Mouse (Mus musculus) midbrain, postnatal 0 days (tissue): ENCODE measurements around the gene Gm4303. TPM values are rescaled to one million over a fixed set of nuclear protein-coding genes. Genes with fewer than 3 reads are reported as not detected.
"Not testable (repeated sequence)": the region's sequence is repeated elsewhere in the genome, so short reads cannot be mapped to it uniquely, and the experiment has no call there.

Source experiments
- ATAC-seq: fragments of 200-750 bp; cut with Nextera tagmentation; 2 replicates; pipeline ENCODE4 v1.8.0; 2017; ENCODE audit warnings: moderate number of reproducible peaks, mild to moderate bottlenecking, moderate TSS enrichment, moderate library complexity; ENCODE audit not compliant: low FRiP score
- DNase-seq: peaks from one replicate; pipeline ENCODE4 v3.0.0-alpha.2; 2015; ENCODE audit warnings: low spot score
- H3K27ac ChIP-seq: fragments of 300-500 bp; sonication (generic); 2 replicates; pipeline ENCODE4 v1.5.1; 2014; ENCODE audit warnings: low read depth, mild to moderate bottlenecking, low read length, mixed read lengths
- H3K27me3 ChIP-seq: fragments of 300-500 bp; sonication (generic); 2 replicates; pipeline ENCODE4 v1.6.1; 2014; ENCODE audit warnings: low read length, control low read depth, mixed read lengths; ENCODE audit not compliant: insufficient read depth
- H3K36me3 ChIP-seq: fragments of 300-500 bp; sonication (generic); 2 replicates; pipeline ENCODE4 v1.6.1; 2014; ENCODE audit warnings: low read length, control low read depth, mixed read lengths; ENCODE audit not compliant: insufficient read depth
- H3K4me1 ChIP-seq: fragments of 300-500 bp; sonication (generic); 2 replicates; pipeline ENCODE4 v1.6.1; 2014; ENCODE audit warnings: mild to moderate bottlenecking, control low read depth, antibody characterized with exemption, low read length, mixed read lengths; ENCODE audit not compliant: insufficient read depth
- H3K4me2 ChIP-seq: fragments of 300-500 bp; sonication (generic); 2 replicates; pipeline ENCODE4 v1.6.1; 2014; ENCODE audit warnings: low read depth, mild to moderate bottlenecking, low read length, mixed read lengths; ENCODE audit not compliant: poor library complexity, severe bottlenecking
- H3K4me3 ChIP-seq: fragments of 300-500 bp; sonication (generic); 2 replicates; pipeline ENCODE4 v1.5.1; 2014; ENCODE audit warnings: low read depth, mild to moderate bottlenecking, low read length, moderate library complexity
- H3K9ac ChIP-seq: fragments of 300-500 bp; sonication (generic); replicated peaks from 2 replicates; pipeline ENCODE4 v1.6.1; 2014; ENCODE audit warnings: mild to moderate bottlenecking, low read length, moderate library complexity, mixed read lengths; ENCODE audit not compliant: poor library complexity, severe bottlenecking
- H3K9me3 ChIP-seq: fragments of 300-500 bp; sonication (generic); 2 replicates; pipeline ENCODE4 v1.6.1; 2016; ENCODE audit warnings: low read length, control low read depth
- CTCF ChIP-seq: IDR thresholded peaks from 2 replicates; pipeline ENCODE4 v1.5.1; 2016; ENCODE audit warnings: antibody characterized with exemption, mild to moderate bottlenecking
- WGBS: fragments of 180-500 bp; shearing (Covaris S2); extraction: QIAGEN DNeasy Blood & Tissue Kit; methylation state at CpG from one replicate; pipeline ENCODE4 v1.1.7; 2014; 5-methylcytosine and 5-hydroxymethylcytosine counted together
- polyA plus RNA-seq: library from polyadenylated mRNA; unstranded; fragments of >200 nt; fragmentation: Nextera tagmentation; extraction: Ambion mirVana; gene quantifications from 2 replicates; pipeline ENCODE4 v1.2.1, GENCODE M21; 2015
- total RNA-seq: library from RNA; depleted of rRNA; stranded (reverse); fragments of >200 nt; gene quantifications from 2 replicates; pipeline ENCODE4 v1.2.3, GENCODE M21; 2014; rRNA removed

Gm4303 gene
- not detected in 2 replicates for total RNA-seq
- polyA plus RNA-seq: not detected in 2 replicates

DNA sequence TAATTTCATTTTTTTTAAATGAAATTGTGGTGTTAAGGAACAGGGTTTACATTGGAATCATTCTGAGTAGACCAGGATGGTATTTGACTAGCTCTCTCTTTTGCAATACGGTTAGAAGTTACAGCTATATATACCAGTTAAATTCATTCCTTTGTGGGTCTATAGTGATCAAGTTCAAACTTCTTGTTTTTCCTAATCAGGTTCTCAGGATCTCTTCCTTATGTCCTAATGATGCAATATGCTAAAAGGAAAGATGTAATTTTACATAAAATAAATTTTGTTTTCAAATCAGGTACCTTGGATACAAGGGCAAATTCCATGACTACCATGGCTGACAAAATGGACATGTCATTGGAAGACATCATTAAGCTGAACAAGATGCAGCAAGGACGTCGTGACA lies at the start of gene Gm4303:
TSS of gene Gm4303 (plus strand) at position 301 of the 400 bp plus-strand sequence.
- DNase-seq, H3K4me3 ChIP-seq, H3K27me3 ChIP-seq, H3K27ac ChIP-seq, H3K4me1 ChIP-seq, H3K9ac ChIP-seq, H3K9me3 ChIP-seq, H3K4me2 ChIP-seq, ATAC-seq, H3K36me3 ChIP-seq: not testable (repeated sequence)
- WGBS: no CpG with 5 or more reads among the region's 3 CpGs

DNA sequence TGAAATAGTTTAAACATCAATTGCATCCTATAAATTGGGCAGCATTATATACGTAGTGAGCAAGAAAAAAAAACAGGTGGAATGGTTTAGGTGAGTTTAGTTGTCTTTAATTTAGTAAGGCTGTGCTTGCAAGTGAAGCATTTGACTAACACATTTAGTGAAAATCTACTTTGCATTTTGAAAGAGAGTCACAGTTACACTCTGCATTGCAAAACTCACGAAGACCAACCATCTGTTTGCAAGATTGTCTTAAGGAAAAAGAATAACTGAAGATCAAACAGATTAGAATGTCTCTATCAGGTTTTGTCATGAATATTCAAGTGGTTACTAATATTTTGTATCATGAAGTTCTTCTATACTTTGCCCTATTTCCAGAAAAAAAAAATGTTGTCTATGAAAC lies 49.7 kb upstream of the Gm4303 start:
- Histone ChIP-seq H3K27ac (no peak overlapping the region), H3K4me2 (no peak overlapping the region), H3K36me3 (no peaks in the 10 kb centered on the region), H3K9ac (no peak overlapping the region), H3K4me3 (no peak overlapping the region), H3K9me3 (no peaks in the 10 kb centered on the region), H3K27me3 (no peaks in the 10 kb centered on the region), H3K4me1 (no peaks in the 10 kb centered on the region)
- no peak for TF ChIP-seq CTCF
- no peak for DNase-seq
- no peak for ATAC-seq
- 77% methylated on average over 2 of the region's 2 CpGs for WGBS

DNA sequence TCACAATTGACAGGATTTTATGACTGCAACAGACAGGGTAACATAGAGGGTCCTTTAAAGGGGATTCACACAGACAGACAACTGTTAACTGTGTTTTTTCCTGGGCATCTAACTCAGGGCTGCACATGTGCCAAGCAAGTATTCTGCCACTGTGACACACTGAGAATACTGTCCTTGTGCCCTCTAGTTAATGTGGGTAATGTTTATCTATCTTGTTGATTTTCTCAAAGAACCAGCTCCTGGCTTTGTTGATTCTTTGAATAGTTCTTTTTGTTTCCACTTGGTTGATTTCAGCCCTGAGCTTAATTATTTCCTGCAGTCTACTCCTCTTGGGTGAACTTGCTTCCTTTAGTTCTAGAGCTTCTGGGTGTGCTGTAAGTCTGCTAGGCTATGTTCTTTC lies 45.7 kb upstream of the Gm4303 start:
- H3K9me3 ChIP-seq, H3K27me3 ChIP-seq, H3K4me3 ChIP-seq, DNase-seq, H3K27ac ChIP-seq, H3K9ac ChIP-seq, ATAC-seq, H3K36me3 ChIP-seq, H3K4me2 ChIP-seq, H3K4me1 ChIP-seq: not testable (repeated sequence)

DNA sequence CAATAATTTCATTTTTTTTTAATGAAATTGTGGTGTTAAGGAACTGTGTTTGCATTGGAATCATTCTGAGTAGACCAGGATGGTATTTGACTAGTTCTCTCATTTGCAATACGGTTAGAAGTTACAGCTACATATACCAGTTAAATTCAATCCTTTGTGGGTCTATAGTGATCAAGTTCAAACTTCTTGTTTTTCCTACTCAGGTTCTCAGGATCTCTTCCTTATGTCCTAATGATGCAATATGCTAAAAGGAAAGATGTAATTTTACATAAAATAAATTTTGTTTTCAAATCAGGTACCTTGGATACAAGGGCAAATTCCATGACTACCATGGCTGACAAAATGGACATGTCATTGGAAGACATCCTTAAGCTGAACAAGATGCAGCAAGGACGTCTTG lies 10.4 kb upstream of the Gm4303 start, which contains the start of gene Gm4301:
TSS of gene Gm4301 (plus strand) at position 301 of the 400 bp plus-strand sequence.
- not testable (repeated sequence) for H3K27ac ChIP-seq, H3K9me3 ChIP-seq, H3K4me2 ChIP-seq, ATAC-seq, H3K4me1 ChIP-seq, DNase-seq, H3K36me3 ChIP-seq, H3K9ac ChIP-seq, H3K4me3 ChIP-seq, H3K27me3 ChIP-seq
- WGBS: no CpG with 5 or more reads among the region's 2 CpGs

DNA sequence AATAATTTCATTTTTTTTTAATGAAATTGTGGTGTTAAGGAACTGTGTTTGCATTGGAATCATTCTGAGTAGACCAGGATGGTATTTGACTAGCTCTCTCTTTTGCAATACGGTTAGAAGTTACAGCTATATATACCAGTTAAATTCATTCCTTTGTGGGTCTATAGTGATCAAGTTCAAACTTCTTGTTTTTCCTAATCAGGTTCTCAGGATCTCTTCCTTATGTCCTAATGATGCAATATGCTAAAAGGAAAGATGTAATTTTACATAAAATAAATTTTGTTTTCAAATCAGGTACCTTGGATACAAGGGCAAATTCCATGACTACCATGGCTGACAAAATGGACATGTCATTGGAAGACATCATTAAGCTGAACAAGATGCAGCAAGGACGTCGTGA lies 5.2 kb upstream of the Gm4303 start, which contains the start of gene Gm4302:
TSS of gene Gm4302 (plus strand) at position 301 of the 400 bp plus-strand sequence.
- H3K36me3 ChIP-seq, H3K4me2 ChIP-seq, H3K4me3 ChIP-seq, H3K4me1 ChIP-seq, H3K27me3 ChIP-seq, DNase-seq, H3K9me3 ChIP-seq, H3K27ac ChIP-seq, ATAC-seq, H3K9ac ChIP-seq: not testable (repeated sequence)
- no CpG with 5 or more reads among the region's 3 CpGs for WGBS

DNA sequence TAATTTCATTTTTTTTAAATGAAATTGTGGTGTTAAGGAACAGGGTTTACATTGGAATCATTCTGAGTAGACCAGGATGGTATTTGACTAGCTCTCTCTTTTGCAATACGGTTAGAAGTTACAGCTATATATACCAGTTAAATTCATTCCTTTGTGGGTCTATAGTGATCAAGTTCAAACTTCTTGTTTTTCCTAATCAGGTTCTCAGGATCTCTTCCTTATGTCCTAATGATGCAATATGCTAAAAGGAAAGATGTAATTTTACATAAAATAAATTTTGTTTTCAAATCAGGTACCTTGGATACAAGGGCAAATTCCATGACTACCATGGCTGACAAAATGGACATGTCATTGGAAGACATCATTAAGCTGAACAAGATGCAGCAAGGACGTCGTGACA lies 5.0 kb downstream of the Gm4303 start, which contains the start of gene Gm4305:
TSS of gene Gm4305 (plus strand) at position 301 of the 400 bp plus-strand sequence.
- not testable (repeated sequence) for H3K9me3 ChIP-seq, H3K27ac ChIP-seq, H3K4me1 ChIP-seq, H3K36me3 ChIP-seq, ATAC-seq, H3K4me3 ChIP-seq, H3K27me3 ChIP-seq, H3K9ac ChIP-seq, H3K4me2 ChIP-seq, DNase-seq
- no CpG with 5 or more reads among the region's 3 CpGs for WGBS

DNA sequence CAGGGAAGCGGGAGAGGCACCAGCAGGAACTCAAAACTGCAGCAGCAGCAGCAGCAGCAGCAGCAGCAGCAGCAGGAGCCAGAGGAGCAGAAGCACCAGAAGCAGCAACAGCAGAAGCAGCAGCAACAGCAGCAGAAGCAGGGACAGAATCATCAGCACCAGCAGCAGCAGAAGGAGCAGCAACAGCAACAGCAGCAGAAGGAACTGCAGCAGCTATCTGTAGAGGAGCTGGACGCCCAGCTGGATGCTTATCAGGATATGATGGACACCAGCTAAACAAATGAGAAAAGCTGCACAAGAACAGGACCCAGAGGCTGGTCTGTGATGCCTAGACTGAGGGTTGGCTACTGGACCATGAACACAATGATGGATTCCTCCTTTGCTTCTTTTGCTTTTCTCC lies 11.1 kb downstream of the Gm4303 start:
- not testable (repeated sequence) for H3K9me3 ChIP-seq, ATAC-seq, H3K27ac ChIP-seq, DNase-seq, H3K4me3 ChIP-seq, H3K9ac ChIP-seq, H3K4me2 ChIP-seq, H3K27me3 ChIP-seq, H3K36me3 ChIP-seq, H3K4me1 ChIP-seq
- 93% methylated on average over 2 of the region's 2 CpGs for WGBS

DNA sequence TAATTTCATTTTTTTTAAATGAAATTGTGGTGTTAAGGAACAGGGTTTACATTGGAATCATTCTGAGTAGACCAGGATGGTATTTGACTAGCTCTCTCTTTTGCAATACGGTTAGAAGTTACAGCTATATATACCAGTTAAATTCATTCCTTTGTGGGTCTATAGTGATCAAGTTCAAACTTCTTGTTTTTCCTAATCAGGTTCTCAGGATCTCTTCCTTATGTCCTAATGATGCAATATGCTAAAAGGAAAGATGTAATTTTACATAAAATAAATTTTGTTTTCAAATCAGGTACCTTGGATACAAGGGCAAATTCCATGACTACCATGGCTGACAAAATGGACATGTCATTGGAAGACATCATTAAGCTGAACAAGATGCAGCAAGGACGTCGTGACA lies 15.3 kb downstream of the Gm4303 start, which contains the start of gene Gm4307:
TSS of gene Gm4307 (plus strand) at position 301 of the 400 bp plus-strand sequence.
- not testable (repeated sequence) for H3K27ac ChIP-seq, H3K4me2 ChIP-seq, H3K9ac ChIP-seq, H3K4me3 ChIP-seq, ATAC-seq, H3K36me3 ChIP-seq, H3K4me1 ChIP-seq, H3K27me3 ChIP-seq, H3K9me3 ChIP-seq, DNase-seq
- no CpG with 5 or more reads among the region's 3 CpGs for WGBS

DNA sequence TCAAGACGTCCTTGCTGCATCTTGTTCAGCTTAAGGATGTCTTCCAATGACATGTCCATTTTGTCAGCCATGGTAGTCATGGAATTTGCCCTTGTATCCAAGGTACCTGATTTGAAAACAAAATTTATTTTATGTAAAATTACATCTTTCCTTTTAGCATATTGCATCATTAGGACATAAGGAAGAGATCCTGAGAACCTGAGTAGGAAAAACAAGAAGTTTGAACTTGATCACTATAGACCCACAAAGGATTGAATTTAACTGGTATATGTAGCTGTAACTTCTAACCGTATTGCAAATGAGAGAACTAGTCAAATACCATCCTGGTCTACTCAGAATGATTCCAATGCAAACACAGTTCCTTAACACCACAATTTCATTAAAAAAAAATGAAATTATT lies 36.7 kb downstream of the Gm4303 start, which contains the start of gene Gm4312:
TSS of gene Gm4312 (minus strand) at position 101 of the 400 bp plus-strand sequence.
- H3K4me2 ChIP-seq, H3K4me3 ChIP-seq, H3K27ac ChIP-seq, ATAC-seq, H3K36me3 ChIP-seq, H3K9me3 ChIP-seq, H3K27me3 ChIP-seq, DNase-seq, H3K4me1 ChIP-seq, H3K9ac ChIP-seq: not testable (repeated sequence)
- no CpG with 5 or more reads among the region's 2 CpGs for WGBS
